Mouse (Mus musculus): ENCODE results near the gene Prr12.

The Prr12 gene

GRCm38 (mm10) chr7:44997940-44998428 is 54.7 kb downstream of the Prr12 start:
- DNase-seq (ENCODE audit: extremely low spot score): no peak

GRCm38 (mm10) chr7:44997231-44997939 is 55.3 kb downstream of the Prr12 start, which contains the start of gene Irf3:
TSS of gene Irf3 (plus strand) at chr7:44997648.
- DNase-seq (ENCODE audit: extremely low spot score): peak; percentile 96

GRCm38 (mm10) chr7:44996672-44997071 is 56.0 kb downstream of the Prr12 start:
- no peak for DNase-seq (ENCODE audit: extremely low spot score)

- no peak for DNase-seq (ENCODE audit: extremely low spot score)
Measured at GRCm38 (mm10) chr7:44986879-44987718, 65.6 kb downstream of the Prr12 start.

GRCm38 (mm10) chr7:44986192-44986878 is 66.3 kb downstream of the Prr12 start, which contains the start of gene Prmt1:
TSS of gene Prmt1 (minus strand) at chr7:44986568.
- DNase-seq (ENCODE audit: extremely low spot score): peak; percentile 98

GRCm38 (mm10) chr7:44985595-44986191 is 67.0 kb downstream of the Prr12 start:
- DNase-seq (ENCODE audit: extremely low spot score): peak; percentile 93

GRCm38 (mm10) chr7:44984833-44985164 is 67.9 kb downstream of the Prr12 start:
- DNase-seq (ENCODE audit: extremely low spot score): no peak

GRCm38 (mm10) chr7:44983944-44984832 is 68.5 kb downstream of the Prr12 start:
- DNase-seq (ENCODE audit: extremely low spot score): no peak

GRCm38 (mm10) chr7:44983085-44983484 is 69.6 kb downstream of the Prr12 start:
- DNase-seq (ENCODE audit: extremely low spot score): peak; percentile 84

- no peak for DNase-seq (ENCODE audit: extremely low spot score)
Measured at GRCm38 (mm10) chr7:44981539-44981938, 71.1 kb downstream of the Prr12 start.

GRCm38 (mm10) chr7:44978300-44978699 is 74.4 kb downstream of the Prr12 start:
- no peak for DNase-seq (ENCODE audit: extremely low spot score)

Data from embryo, embryonic 9.5 days (tissue).